Mouse (Mus musculus) thymus, postnatal 25 days (tissue): ENCODE results near the gene Dcaf17.

Experiments used
- DNase-seq: peaks from one replicate; pipeline ENCODE4 v3.0.0; 2022

Dcaf17 gene

GRCm38 (mm10) chr2:71122268-71123029 lies 67.3 kb downstream of the Dcaf17 start:
- no peak for DNase-seq

- DNase-seq: no peak
Measured at GRCm38 (mm10) chr2:71123591-71123990, 68.5 kb downstream of the Dcaf17 start.

- DNase-seq: peak; percentile 45
Measured at GRCm38 (mm10) chr2:71127779-71128534, 72.8 kb downstream of the Dcaf17 start.

- no peak for DNase-seq
Measured at GRCm38 (mm10) chr2:71130366-71130765, 75.2 kb downstream of the Dcaf17 start.

GRCm38 (mm10) chr2:71131866-71132496 lies 76.9 kb downstream of the Dcaf17 start:
- no peak for DNase-seq

- DNase-seq: no peak
Measured at GRCm38 (mm10) chr2:71134041-71134505, 78.9 kb downstream of the Dcaf17 start.

- DNase-seq: no peak
Measured at GRCm38 (mm10) chr2:71134836-71135235, 79.7 kb downstream of the Dcaf17 start.

- no peak for DNase-seq
Measured at GRCm38 (mm10) chr2:71140622-71141021, 85.5 kb downstream of the Dcaf17 start.

- DNase-seq: no peak
Measured at GRCm38 (mm10) chr2:71142410-71142809, 87.3 kb downstream of the Dcaf17 start.

GRCm38 (mm10) chr2:71145853-71146252 lies 90.7 kb downstream of the Dcaf17 start:
- DNase-seq: no peak

- no peak for DNase-seq
Measured at GRCm38 (mm10) chr2:71146266-71146665, 91.1 kb downstream of the Dcaf17 start.

- no peak for DNase-seq
Measured at GRCm38 (mm10) chr2:71147816-71148215, 92.7 kb downstream of the Dcaf17 start.
